Mouse (Mus musculus) MEL (cell line): ENCODE measurements around the gene Reep6. TPM values are rescaled to one million over a fixed set of nuclear protein-coding genes. Genes with fewer than 3 reads are reported as not detected.
A peak's percentile ranks its signal among the peaks of the same experiment; 100 is the strongest.

Experiments used
- DNase-seq: peaks from one replicate; pipeline ENCODE4 v3.0.0; 2011; ENCODE audit warnings: low read depth, low spot score
- H3K27ac ChIP-seq: 2 replicates; pipeline ENCODE4 v1.5.1; 2012; ENCODE audit warnings: low read depth, mild to moderate bottlenecking, control low read depth, low read length, moderate library complexity; ENCODE audit not compliant: control insufficient read depth
- H3K27me3 ChIP-seq, 2 experiments: fragments of 150-350 bp in 1 of 2; sonication (generic) in 1 of 2; 2 replicates each; pipeline ENCODE4 v1.6.1; 2012; ENCODE audit warnings: low read length in 2 of 2, mild to moderate bottlenecking in 2 of 2, improper control_type of control experiment in 1 of 2, moderate library complexity in 1 of 2; ENCODE audit not compliant: insufficient read depth in 2 of 2, control insufficient read depth in 1 of 2
- H3K36me3 ChIP-seq, 2 experiments: 2 replicates each; pipeline ENCODE4 v1.6.1; 2012 to 2014; ENCODE audit warnings: low read length in 2 of 2, improper control_type of control experiment in 1 of 2, inconsistent platforms in 1 of 2, mild to moderate bottlenecking in 1 of 2; ENCODE audit not compliant: insufficient read depth in 2 of 2, control insufficient read depth in 1 of 2
- H3K4me1 ChIP-seq, 2 experiments: fragments of 150-350 bp in 1 of 2; sonication (generic) in 1 of 2; 2 replicates each; pipeline ENCODE4 v1.6.1; 2012; ENCODE audit warnings: low read length in 2 of 2, improper control_type of control experiment in 1 of 2, mild to moderate bottlenecking in 1 of 2; ENCODE audit not compliant: insufficient read depth in 2 of 2, control insufficient read depth in 1 of 2
- H3K4me3 ChIP-seq, 2 experiments: fragments of 150-350 bp in 1 of 2; sonication (generic) in 1 of 2; 2 replicates each; pipeline ENCODE4 v1.5.1; 2012; ENCODE audit warnings: low read depth in 2 of 2, low read length in 2 of 2, mild to moderate bottlenecking in 2 of 2, moderate library complexity in 2 of 2, control low read depth in 1 of 2, improper control_type of control experiment in 1 of 2; ENCODE audit not compliant: control insufficient read depth in 1 of 2, insufficient read depth in 1 of 2
- H3K79me2 ChIP-seq: 2 replicates; pipeline ENCODE4 v1.6.1; 2012; ENCODE audit warnings: mild to moderate bottlenecking, low read length, moderate library complexity; ENCODE audit not compliant: control insufficient read depth, poor library complexity, insufficient read depth
- H3K9ac ChIP-seq: 2 replicates; pipeline ENCODE4 v1.6.1; 2012; ENCODE audit warnings: low read depth, mild to moderate bottlenecking, control low read depth, low read length, moderate library complexity; ENCODE audit not compliant: control insufficient read depth, poor library complexity, severe bottlenecking
- H3K9me3 ChIP-seq: fragments of 150-350 bp; sonication (generic); replicated peaks from 2 replicates; pipeline ENCODE4 v1.6.1; 2012; ENCODE audit warnings: mild to moderate bottlenecking, low read length, improper control_type of control experiment, moderate library complexity; ENCODE audit not compliant: insufficient read depth
- BHLHE40 ChIP-seq: IDR thresholded peaks from 2 replicates; pipeline ENCODE4 v1.6.1; 2012; ENCODE audit warnings: low read depth, mild to moderate bottlenecking, inconsistent platforms, low read length, improper control_type of control experiment, borderline replicate concordance
- CHD1 ChIP-seq: IDR thresholded peaks from 2 replicates; pipeline ENCODE4 v1.6.1; 2012; ENCODE audit warnings: low read depth, mild to moderate bottlenecking, inconsistent platforms, low read length, improper control_type of control experiment
- CHD2 ChIP-seq: IDR thresholded peaks from 2 replicates; pipeline ENCODE4 v1.6.1; 2011; ENCODE audit warnings: low read length, improper control_type of control experiment
- E2F4 ChIP-seq: IDR thresholded peaks from 2 replicates; pipeline ENCODE4 v1.6.1; 2011; ENCODE audit warnings: low read depth, low read length, improper control_type of control experiment, borderline replicate concordance
- ELF1 ChIP-seq: IDR thresholded peaks from 2 replicates; pipeline ENCODE4 v1.6.1; 2014; ENCODE audit warnings: low read depth, mild to moderate bottlenecking, inconsistent platforms, low read length, improper control_type of control experiment, moderate library complexity
- ETS1 ChIP-seq: IDR thresholded peaks from 2 replicates; pipeline ENCODE4 v1.6.1; 2012; ENCODE audit warnings: low read depth, mild to moderate bottlenecking, inconsistent platforms, low read length, improper control_type of control experiment, moderate library complexity
- GATA1 ChIP-seq: IDR thresholded peaks from 2 replicates; pipeline ENCODE4 v1.6.1; 2011; ENCODE audit warnings: low read depth, low read length, improper control_type of control experiment
- HCFC1 ChIP-seq: IDR thresholded peaks from 2 replicates; pipeline ENCODE4 v1.6.1; 2012; ENCODE audit warnings: low read depth, mild to moderate bottlenecking, inconsistent platforms, low read length, improper control_type of control experiment, moderate library complexity
- KAT2A ChIP-seq: conservative IDR thresholded peaks from 2 replicates; pipeline ENCODE4 v1.6.1; 2012; ENCODE audit warnings: low read depth, low read length, improper control_type of control experiment, inconsistent platforms
- MAX ChIP-seq: IDR thresholded peaks from 2 replicates; pipeline ENCODE4 v1.6.1; 2011; ENCODE audit warnings: low read length, improper control_type of control experiment
- MEF2A ChIP-seq: IDR thresholded peaks from 2 replicates; pipeline ENCODE4 v1.6.1; 2014; ENCODE audit warnings: low read depth, mild to moderate bottlenecking, inconsistent platforms, low read length, improper control_type of control experiment; ENCODE audit not compliant: poor library complexity, insufficient replicate concordance, severe bottlenecking; ENCODE audit errors: extremely low read depth
- MYB ChIP-seq: IDR thresholded peaks from 2 replicates; pipeline ENCODE4 v1.6.1; 2011; ENCODE audit warnings: mild to moderate bottlenecking, low read depth, low read length, improper control_type of control experiment
- NELFE ChIP-seq: IDR thresholded peaks from 2 replicates; pipeline ENCODE4 v1.6.1; 2011; ENCODE audit warnings: low read depth, low read length, improper control_type of control experiment
- NRF1 ChIP-seq: IDR thresholded peaks from 2 replicates; pipeline ENCODE4 v1.6.1; 2014; ENCODE audit warnings: low read depth, mild to moderate bottlenecking, inconsistent platforms, low read length, improper control_type of control experiment, moderate library complexity; ENCODE audit not compliant: poor library complexity, insufficient read depth, severe bottlenecking
- POLR2A ChIP-seq, 2 experiments: IDR thresholded peaks; 2 replicates each; pipeline ENCODE4 v1.6.1; 2011 to 2012; ENCODE audit warnings: low read length in 2 of 2, mild to moderate bottlenecking in 2 of 2, control low read depth in 1 of 2, improper control_type of control experiment in 1 of 2, low read depth in 1 of 2, moderate library complexity in 1 of 2; ENCODE audit not compliant: control insufficient read depth in 1 of 2, insufficient read depth in 1 of 2, poor library complexity in 1 of 2
- POLR2AphosphoS2 ChIP-seq: IDR thresholded peaks from 2 replicates; pipeline ENCODE4 v1.6.1; 2011; ENCODE audit warnings: low read length, improper control_type of control experiment
- POLR2AphosphoS5 ChIP-seq: IDR thresholded peaks from 2 replicates; pipeline ENCODE4 v1.6.1; 2012; ENCODE audit warnings: low read depth, borderline replicate concordance, mild to moderate bottlenecking, inconsistent platforms, low read length, moderate library complexity, mixed read lengths
- RAD21 ChIP-seq: IDR thresholded peaks from 2 replicates; pipeline ENCODE4 v1.6.1; 2011; ENCODE audit warnings: mild to moderate bottlenecking, low read depth, low read length, improper control_type of control experiment
- RCOR1 ChIP-seq: IDR thresholded peaks from 2 replicates; pipeline ENCODE4 v1.6.1; 2012; ENCODE audit warnings: low read depth, mild to moderate bottlenecking, inconsistent platforms, low read length, improper control_type of control experiment
- SIN3A ChIP-seq: IDR thresholded peaks from 2 replicates; pipeline ENCODE4 v1.6.1; 2012; ENCODE audit warnings: low read length, improper control_type of control experiment, inconsistent platforms
- TAL1 ChIP-seq: IDR thresholded peaks from 2 replicates; pipeline ENCODE4 v1.6.1; 2012; ENCODE audit warnings: mild to moderate bottlenecking, inconsistent platforms, low read length, moderate library complexity, mixed read lengths
- TBP ChIP-seq: IDR thresholded peaks from 2 replicates; pipeline ENCODE4 v1.8.0; 2011; ENCODE audit warnings: low read depth, low read length, improper control_type of control experiment
- TCF12 ChIP-seq: IDR thresholded peaks from 2 replicates; pipeline ENCODE4 v1.6.1; 2014; ENCODE audit warnings: low read depth, mild to moderate bottlenecking, inconsistent platforms, low read length, improper control_type of control experiment, moderate library complexity
- UBTF ChIP-seq: IDR thresholded peaks from 2 replicates; pipeline ENCODE4 v1.6.1; 2012; ENCODE audit warnings: low read depth, mild to moderate bottlenecking, inconsistent platforms, low read length, improper control_type of control experiment, moderate library complexity, borderline replicate concordance; ENCODE audit not compliant: insufficient read depth
- USF1 ChIP-seq: IDR thresholded peaks from 2 replicates; pipeline ENCODE4 v1.6.1; 2014; ENCODE audit warnings: low read depth, mild to moderate bottlenecking, inconsistent platforms, low read length, improper control_type of control experiment, moderate library complexity
- USF2 ChIP-seq, 2 experiments: IDR thresholded peaks; 2 replicates each; pipeline ENCODE4 v1.6.1; 2011 to 2012; ENCODE audit warnings: improper control_type of control experiment in 2 of 2, low read length in 2 of 2, borderline replicate concordance in 1 of 2, inconsistent platforms in 1 of 2, low read depth in 1 of 2, mild to moderate bottlenecking in 1 of 2; ENCODE audit not compliant: insufficient read depth in 1 of 2
- ZC3H11A ChIP-seq: IDR thresholded peaks from 2 replicates; pipeline ENCODE4 v1.6.1; 2012; ENCODE audit warnings: low read depth, mild to moderate bottlenecking, inconsistent platforms, low read length, improper control_type of control experiment
- ZKSCAN1 ChIP-seq: IDR thresholded peaks from 2 replicates; pipeline ENCODE4 v1.6.1; 2012; ENCODE audit warnings: low read depth, mild to moderate bottlenecking, inconsistent platforms, low read length, improper control_type of control experiment, moderate library complexity
- ZMIZ1 ChIP-seq: IDR thresholded peaks from 2 replicates; pipeline ENCODE4 v1.6.1; 2012; ENCODE audit warnings: low read depth, mild to moderate bottlenecking, inconsistent platforms, low read length, improper control_type of control experiment, moderate library complexity
- ZNF384 ChIP-seq: IDR thresholded peaks from 2 replicates; pipeline ENCODE4 v1.6.1; 2012; ENCODE audit warnings: low read depth, mild to moderate bottlenecking, inconsistent platforms, low read length, improper control_type of control experiment
- polyA plus RNA-seq, 2 experiments: library from polyadenylated mRNA; stranded (reverse) in 1 of 2; unstranded in 1 of 2; fragments of >175 nt in 1 of 2; fragments of >200 nt in 1 of 2; gene quantifications; 2 replicates each; pipeline versions ENCODE4 v1.2.1 to v1.2.4; 2012; ENCODE audit warnings: low replicate concordance in 2 of 2, low read depth in 1 of 2; ENCODE audit not compliant: insufficient read length in 2 of 2, insufficient read depth in 1 of 2, missing spikeins in 1 of 2
- total RNA-seq: library from RNA; depleted of rRNA; stranded (reverse); fragments of 300-350 nt; gene quantifications from 2 replicates; pipeline ENCODE4 v1.2.3, GENCODE M21; 2012

Gene Reep6
- total and polyA plus RNA-seq, 3 experiments = 3.2 to 27.9 TPM; not detected in 1

DNA sequence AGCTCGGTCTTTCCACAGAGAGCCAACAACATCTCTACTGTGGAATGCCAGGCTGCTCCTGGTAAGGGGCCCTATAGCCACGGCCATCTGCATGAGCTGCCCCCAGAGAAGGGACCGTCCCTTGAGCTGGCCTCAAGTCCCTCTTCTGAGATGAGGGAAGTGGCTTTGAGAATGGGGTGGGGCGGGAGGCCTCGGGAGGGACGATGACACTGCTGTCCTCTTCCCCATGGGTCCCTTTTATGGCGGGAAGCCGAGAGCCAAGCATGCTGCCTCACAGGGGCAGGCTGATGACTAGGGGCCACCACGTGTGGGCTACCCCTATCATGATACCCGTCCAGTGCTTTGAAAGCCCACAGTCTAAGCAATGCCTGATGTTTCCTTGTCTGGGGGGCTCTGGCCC is 12.7 kb upstream of the Reep6 start:
- Histone ChIP-seq H3K4me1 (peaks cover 0 to 38% of the 10 kb centered on the region in 2 experiments; a peak in 3 of 4 replicates), H3K27ac (peak overlapping the region; percentile 35), H3K9me3 (no peaks in the 10 kb centered on the region), H3K4me3 (no peak overlapping the region), H3K79me2 (peaks cover 25% of the 10 kb centered on the region), H3K9ac (peak overlapping the region; percentile 31), H3K27me3 (no peaks in the 10 kb centered on the region), H3K36me3 (peaks cover 0 to 11% of the 10 kb centered on the region in 2 experiments; a peak in 2 of 4 replicates)
- DNase-seq = peak; percentile 57
- TF ChIP-seq TCF12 (no peak), KAT2A (no peak), MAX (0 out of 2 replicates have a peak, but pooled peaks have one; percentile 29), CHD2 (no peak), MEF2A (no peak), TAL1 (no peak)

DNA sequence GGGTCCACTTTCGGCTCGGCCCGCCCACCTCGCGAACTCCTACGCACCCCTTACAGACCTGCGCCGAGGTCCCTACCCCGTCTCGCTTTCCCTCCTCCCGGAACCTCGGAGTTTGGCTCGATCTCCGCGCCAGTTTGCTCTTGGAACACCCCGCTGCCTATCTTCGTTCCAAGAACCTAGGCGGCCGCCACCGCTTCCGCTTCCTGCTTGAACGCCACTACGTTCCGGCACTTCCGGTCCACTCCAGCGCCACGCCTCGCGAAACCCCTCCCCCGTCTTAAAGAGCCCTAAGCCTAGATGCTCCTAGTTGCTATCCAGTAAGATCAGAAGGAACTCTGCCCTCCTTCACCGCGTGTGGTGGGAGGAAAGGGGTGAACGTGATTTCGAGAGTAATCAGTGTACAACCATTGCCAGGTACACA is 9.4 kb upstream of the Reep6 start, which contains the start of gene 2310011J03Rik:
2310011J03Rik (minus strand) TSS at position 198 of the 421 bp plus-strand sequence.
- Histone ChIP-seq H3K27me3 (no peaks in the 10 kb centered on the region), H3K27ac (peak within 1 kb of the TSS; percentile 88), H3K9me3 (no peaks in the 10 kb centered on the region), H3K9ac (peak within 1 kb of the TSS; percentile 86), H3K79me2 (peaks cover 39% of the 10 kb centered on the region), H3K36me3 (peaks cover 0 to 11% of the 10 kb centered on the region in 2 experiments; a peak in 2 of 4 replicates), H3K4me3 (peak within 1 kb of the TSS; percentile 66 to 79), H3K4me1 (peaks cover 0 to 38% of the 10 kb centered on the region in 2 experiments; a peak in 3 of 4 replicates)
- peak; percentile 98 for DNase-seq
- no peak for TF ChIP-seq CHD1
- no peak for TF ChIP-seq E2F4
- peak; percentile 86 for TF ChIP-seq POLR2AphosphoS2
- TF ChIP-seq SIN3A = peak; percentile 95
- peak; percentile 85 for TF ChIP-seq ZMIZ1
- TF ChIP-seq ZNF384 = no peak
- TF ChIP-seq TAL1 = no peak
- no peak for TF ChIP-seq POLR2AphosphoS5
- peak; percentile 88 for TF ChIP-seq HCFC1
- no peak for TF ChIP-seq RAD21
- TF ChIP-seq KAT2A = no peak; the same call in 1 of the 2 replicates
- TF ChIP-seq USF2 (IDR thresholded peaks at IDR 0.05; ENCODE audit: borderline replicate concordance in 1 of 2, insufficient read depth in 1 of 2, low read depth in 1 of 2, low read length in 2 of 2) = no peak
- TF ChIP-seq NRF1 = no peak
- TF ChIP-seq RCOR1 = no peak
- TF ChIP-seq ELF1 = peak; percentile 99
- no peak for TF ChIP-seq MYB
- TF ChIP-seq GATA1 = no peak
- TF ChIP-seq NELFE = peak; percentile 87
- peak; percentile 75; the same call in 1 of the 2 replicates for TF ChIP-seq TBP
- peak; percentile 81 to 94 for TF ChIP-seq POLR2A (IDR thresholded peaks at IDR 0.05; ENCODE audit: control insufficient read depth in 1 of 2, insufficient read depth in 1 of 2, low read depth in 1 of 2, low read length in 2 of 2, poor library complexity in 1 of 2)
- TF ChIP-seq MAX = peak; percentile 28
- no peak for TF ChIP-seq MEF2A
- no peak for TF ChIP-seq BHLHE40
- no peak for TF ChIP-seq ZC3H11A
- TF ChIP-seq USF1 = no peak
- peak; percentile 35; the same call in 1 of the 2 replicates for TF ChIP-seq TCF12
- no peak for TF ChIP-seq ZKSCAN1
- no peak for TF ChIP-seq UBTF
- peak; percentile 46 for TF ChIP-seq ETS1
